Mouse (Mus musculus) induced T-regulatory cell, adult 2 months (primary cell): Measurements from ENCODE around the gene Kcnq4.
A peak's percentile ranks its signal among the peaks of the same experiment; 100 is the strongest.

Source experiments
- DNase-seq: peaks from one replicate; pipeline ENCODE4 v3.0.0-alpha.2; 2012; ENCODE audit warnings: low read depth

The Kcnq4 gene

GRCm38 (mm10) chr4:120673606-120674005, 74.8 kb downstream of the Kcnq4 start:
- DNase-seq = no peak

- DNase-seq = no peak
Observed at GRCm38 (mm10) chr4:120671046-120671445, 77.4 kb downstream of the Kcnq4 start.

GRCm38 (mm10) chr4:120669585-120669984, 78.8 kb downstream of the Kcnq4 start:
- DNase-seq = no peak

GRCm38 (mm10) chr4:120668551-120668950, 79.9 kb downstream of the Kcnq4 start:
- DNase-seq = no peak

GRCm38 (mm10) chr4:120667555-120667954, 80.9 kb downstream of the Kcnq4 start:
- DNase-seq = peak; percentile 31

GRCm38 (mm10) chr4:120667045-120667501, 81.3 kb downstream of the Kcnq4 start:
- peak; percentile 60 for DNase-seq

- DNase-seq = peak; percentile 94
Observed at GRCm38 (mm10) chr4:120666358-120667024, 81.9 kb downstream of the Kcnq4 start, which contains the start of gene Cited4. TSS of gene Cited4 (plus strand) at chr4:120666572.

- DNase-seq = peak; percentile 20
Observed at GRCm38 (mm10) chr4:120665782-120666181, 82.6 kb downstream of the Kcnq4 start.

GRCm38 (mm10) chr4:120665144-120665700, 83.2 kb downstream of the Kcnq4 start:
- no peak for DNase-seq

GRCm38 (mm10) chr4:120664601-120665000, 83.8 kb downstream of the Kcnq4 start:
- DNase-seq = no peak

GRCm38 (mm10) chr4:120660485-120660884, 87.9 kb downstream of the Kcnq4 start:
- no peak for DNase-seq

- DNase-seq = no peak
Observed at GRCm38 (mm10) chr4:120655898-120656297, 92.5 kb downstream of the Kcnq4 start.

GRCm38 (mm10) chr4:120650208-120650592, 98.2 kb downstream of the Kcnq4 start:
- no peak for DNase-seq

- no peak for DNase-seq
Observed at GRCm38 (mm10) chr4:120649369-120650207, 98.8 kb downstream of the Kcnq4 start.
